Mouse (Mus musculus): ENCODE data around the gene Gucd1.

The Gucd1 gene

DNA sequence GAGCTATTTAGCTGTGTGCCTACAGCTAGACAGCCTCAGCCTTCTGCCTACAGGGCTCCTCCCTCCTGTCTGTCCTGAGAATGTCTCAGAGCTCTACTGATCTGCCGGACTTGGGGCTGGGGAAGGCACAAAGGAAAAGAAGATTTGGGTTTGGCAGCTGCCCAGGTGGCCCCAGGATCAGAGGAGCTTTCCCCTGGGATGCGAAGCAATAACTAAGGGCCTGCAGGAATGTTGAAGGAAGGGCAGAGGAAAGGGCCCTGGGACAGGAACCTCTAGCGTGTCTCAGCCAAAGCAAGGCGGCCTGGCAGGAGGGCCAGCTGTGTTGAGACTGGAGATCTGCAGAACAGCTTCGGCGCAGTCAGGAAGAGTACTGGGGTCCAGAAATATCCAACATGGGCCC is 194.8 kb downstream of the Gucd1 start:
- DNase-seq (ENCODE audit: low spot score in 2 of 2) = no peak

GRCm38 (mm10) chr10:75320321-75320720 is 197.5 kb downstream of the Gucd1 start:
- no peak for DNase-seq (ENCODE audit: low spot score in 2 of 2)

- no peak for DNase-seq (ENCODE audit: low spot score in 2 of 2)
These were observed 199.6 kb downstream of the Gucd1 start for GRCm38 (mm10) chr10:75318206-75318605.

DNA sequence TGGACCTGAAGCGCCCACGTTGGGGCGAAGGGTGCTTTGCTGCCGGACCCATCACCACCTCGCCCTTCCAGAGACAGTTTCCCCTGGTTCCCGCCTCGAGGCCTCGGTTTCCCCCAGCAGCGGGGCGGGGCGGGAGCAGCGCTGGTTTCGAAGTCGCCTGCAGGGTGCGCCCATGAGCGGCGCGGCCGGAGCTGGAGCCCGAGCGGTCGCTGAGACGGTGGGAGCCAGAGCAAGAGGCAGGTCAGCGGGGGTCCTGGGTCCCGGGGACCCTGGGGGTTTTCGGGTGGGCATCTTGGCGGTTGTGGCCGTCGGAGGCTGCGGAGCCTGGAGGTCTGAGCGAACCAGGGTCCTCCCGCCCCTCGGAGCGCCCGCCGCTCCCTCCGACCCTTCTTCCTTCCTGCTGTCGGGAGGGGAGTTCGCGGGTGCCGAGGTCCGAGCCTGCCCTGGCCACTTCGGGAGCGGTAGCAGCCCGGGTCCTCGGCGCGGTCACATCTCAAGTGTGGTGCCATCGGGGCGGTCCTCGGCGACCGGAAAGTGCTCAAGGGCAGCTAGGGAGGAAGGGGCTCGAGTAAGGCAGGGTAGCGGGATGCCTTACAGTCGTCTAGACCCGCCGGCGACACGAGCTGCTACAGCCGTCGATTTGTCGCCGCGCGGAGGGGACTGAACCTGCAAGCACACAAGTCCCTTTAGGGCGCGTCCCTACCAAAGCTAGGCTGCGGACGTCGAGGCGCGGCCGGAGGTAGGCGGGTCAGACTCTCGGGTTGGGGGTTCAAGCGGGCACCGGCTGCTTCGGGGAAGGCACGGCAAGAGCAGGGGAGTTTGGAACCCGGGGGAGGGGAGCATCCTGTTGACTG is 200.6 kb downstream of the Gucd1 start:
- DNase-seq (ENCODE audit: low spot score in 2 of 2) = peak in 1 of 2 experiments; percentile 65

DNA sequence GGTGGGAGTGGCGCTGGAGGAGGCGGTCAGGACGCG is 201.1 kb downstream of the Gucd1 start, which contains the start of gene Adora2a:
Gene Adora2a, plus strand, starts transcription at position 6 of the 36 bp plus-strand sequence.
- DNase-seq (ENCODE audit: low spot score in 2 of 2) = no peak

GRCm38 (mm10) chr10:75316472-75316871 is 201.3 kb downstream of the Gucd1 start:
- no peak for DNase-seq (ENCODE audit: low spot score in 2 of 2)

DNA sequence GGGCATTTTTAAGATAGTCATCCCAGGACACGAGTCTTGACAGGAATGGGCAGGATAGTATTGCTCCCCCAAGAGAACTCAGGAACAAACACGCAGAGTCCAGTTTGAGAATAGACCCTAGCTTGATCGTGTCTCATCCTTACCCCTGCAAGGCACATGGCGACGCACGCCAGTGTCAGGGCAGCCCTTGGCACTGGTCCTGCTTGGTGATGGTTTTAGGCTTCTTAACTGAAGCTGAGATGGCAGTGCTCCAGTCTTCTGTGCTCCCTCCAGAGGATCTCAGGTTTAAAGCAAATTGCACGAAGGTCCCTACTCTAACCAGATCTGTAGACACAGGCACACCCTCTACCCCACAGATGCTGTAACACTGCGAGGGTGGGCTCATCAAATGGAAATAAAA is 202.0 kb downstream of the Gucd1 start:
- no peak for DNase-seq (ENCODE audit: low spot score in 2 of 2)

DNA sequence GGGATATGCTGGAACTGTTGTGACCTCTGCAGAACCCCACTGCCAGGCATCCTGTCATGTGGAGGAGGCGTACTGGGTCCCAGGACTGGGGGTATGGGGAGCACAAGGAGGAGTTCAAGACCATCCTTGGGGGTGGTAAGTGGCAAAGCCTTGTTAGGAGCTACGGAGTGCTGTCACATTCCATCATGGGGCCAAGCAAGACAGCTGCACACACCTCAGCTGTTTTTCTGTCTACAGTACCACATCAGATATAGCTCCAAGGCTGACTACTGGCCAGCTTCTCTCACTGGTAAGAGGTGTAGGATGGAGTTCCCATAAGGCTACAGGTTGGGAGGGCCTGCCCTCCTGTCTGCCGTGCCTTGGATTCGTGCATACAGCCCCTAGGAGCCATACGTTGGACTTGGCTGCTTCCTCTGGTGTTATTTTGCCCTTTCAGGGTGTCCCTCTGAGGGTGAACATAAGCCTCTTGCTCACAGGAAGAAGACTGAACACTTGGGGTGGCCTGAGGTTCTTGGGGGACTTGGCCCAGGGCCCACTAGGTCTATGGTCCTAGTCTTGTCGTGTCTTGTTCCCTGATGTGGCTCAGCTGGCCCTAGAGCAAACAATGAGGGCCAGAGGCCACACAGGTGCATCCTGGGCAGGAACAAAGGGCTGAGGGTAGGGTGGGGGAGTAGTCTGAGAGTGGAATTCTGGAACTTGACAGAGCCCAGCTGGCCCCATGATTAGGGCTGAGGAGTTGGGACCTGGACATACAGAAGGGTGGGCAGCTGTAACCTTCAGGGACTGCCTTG is 203.4 kb downstream of the Gucd1 start:
- peak in 1 of 2 experiments; percentile 42 for DNase-seq (ENCODE audit: low spot score in 2 of 2)

GRCm38 (mm10) chr10:75312361-75312760 is 205.4 kb downstream of the Gucd1 start:
- peak in 1 of 2 experiments; percentile 31 for DNase-seq (ENCODE audit: low spot score in 2 of 2)

DNA sequence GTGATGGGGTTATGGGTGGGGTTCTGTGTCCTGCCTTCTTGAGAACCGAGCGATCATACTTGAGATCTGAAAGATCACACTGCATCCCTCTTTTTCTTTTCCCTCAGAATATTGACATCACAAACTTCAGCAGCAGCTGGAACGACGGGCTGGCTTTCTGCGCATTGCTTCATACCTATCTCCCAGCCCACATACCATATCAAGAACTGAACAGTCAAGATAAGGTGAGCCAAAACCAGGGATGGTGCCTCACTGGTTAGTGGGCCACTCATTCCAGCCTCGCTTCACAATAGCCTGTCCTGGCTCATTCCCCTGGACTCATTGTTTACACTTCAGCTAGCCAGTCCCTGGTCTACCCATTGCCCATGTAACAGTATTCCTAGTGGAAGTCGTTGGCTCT is 210.6 kb downstream of the Gucd1 start:
- DNase-seq (ENCODE audit: low spot score in 2 of 2) = no peak

DNA sequence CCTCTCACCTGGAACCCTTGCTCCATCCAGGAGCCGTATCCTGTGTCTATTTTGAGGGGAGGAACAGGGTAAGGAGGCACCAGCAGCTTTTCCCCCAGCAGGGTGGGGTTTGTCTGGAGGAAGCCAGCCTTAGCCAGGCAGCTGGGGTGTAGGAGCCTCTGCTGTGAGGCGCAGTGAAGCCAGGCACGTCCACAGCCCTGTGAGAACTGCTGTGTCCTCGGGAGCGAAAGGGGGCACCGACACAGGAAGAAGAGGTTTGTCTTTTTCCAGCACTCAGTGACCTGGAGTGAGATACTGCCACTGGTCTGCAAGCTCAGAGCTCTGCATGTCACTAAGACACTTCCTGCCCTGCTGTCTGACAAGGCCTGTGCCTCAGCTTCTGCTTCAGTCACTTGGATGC is 213.4 kb downstream of the Gucd1 start:
- no peak for DNase-seq (ENCODE audit: low spot score in 2 of 2)

GRCm38 (mm10) chr10:75304049-75304405 is 213.7 kb downstream of the Gucd1 start:
- DNase-seq (ENCODE audit: low spot score in 2 of 2) = no peak

GRCm38 (mm10) chr10:75303324-75304048 is 214.3 kb downstream of the Gucd1 start:
- DNase-seq (ENCODE audit: low spot score in 2 of 2) = no peak

- DNase-seq (ENCODE audit: low spot score in 2 of 2) = no peak
These were observed 215.2 kb downstream of the Gucd1 start for GRCm38 (mm10) chr10:75302536-75302935.

DNA sequence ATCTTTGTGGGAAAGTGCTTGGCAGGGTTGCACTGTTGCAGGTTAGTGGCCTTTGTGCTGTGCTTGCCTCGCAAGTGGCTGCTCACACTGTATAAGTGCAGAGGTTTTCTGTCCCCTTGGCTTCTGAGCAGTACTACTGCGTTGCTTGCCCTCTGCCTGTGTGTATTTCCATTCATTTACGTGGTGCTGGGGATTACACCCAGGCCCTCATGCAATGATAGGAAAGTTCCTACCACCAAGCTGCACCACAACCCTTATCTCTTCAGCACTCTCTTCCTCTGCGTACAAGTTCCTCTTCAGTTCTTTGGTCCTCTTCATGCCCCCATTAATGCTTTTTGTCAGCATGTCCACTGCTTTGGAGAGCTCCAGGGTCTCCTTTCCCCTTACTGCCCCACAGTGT is 215.8 kb downstream of the Gucd1 start:
- DNase-seq (ENCODE audit: low spot score in 2 of 2) = no peak

- no peak for DNase-seq (ENCODE audit: low spot score in 2 of 2)
These were observed 216.5 kb downstream of the Gucd1 start for GRCm38 (mm10) chr10:75301195-75301806.
